Mouse (Mus musculus) stomach, postnatal 0 days (tissue): ENCODE results near the gene Rorc.

Experiments used
- CTCF ChIP-seq: IDR thresholded peaks from 2 replicates; pipeline ENCODE4 v1.5.1; 2016; ENCODE audit warnings: antibody characterized with exemption, low read depth, mild to moderate bottlenecking, moderate library complexity
- EP300 ChIP-seq: optimal IDR thresholded peaks from 2 replicates; pipeline ENCODE3; 2016; ENCODE audit warnings: antibody characterized with exemption

- TF ChIP-seq CTCF (no peak), EP300 (no peak)
Measured at GRCm38 (mm10) chr3:94342552-94342951, 30.0 kb upstream of the Rorc start.
